Mouse (Mus musculus): ENCODE data around the gene Ilkap. TPM values are rescaled to one million over a fixed set of nuclear protein-coding genes. Genes with fewer than 3 reads are reported as not detected.

The Ilkap gene
- polyA plus RNA-seq, 1 experiment from 2014 or later = 190 TPM

DNA sequence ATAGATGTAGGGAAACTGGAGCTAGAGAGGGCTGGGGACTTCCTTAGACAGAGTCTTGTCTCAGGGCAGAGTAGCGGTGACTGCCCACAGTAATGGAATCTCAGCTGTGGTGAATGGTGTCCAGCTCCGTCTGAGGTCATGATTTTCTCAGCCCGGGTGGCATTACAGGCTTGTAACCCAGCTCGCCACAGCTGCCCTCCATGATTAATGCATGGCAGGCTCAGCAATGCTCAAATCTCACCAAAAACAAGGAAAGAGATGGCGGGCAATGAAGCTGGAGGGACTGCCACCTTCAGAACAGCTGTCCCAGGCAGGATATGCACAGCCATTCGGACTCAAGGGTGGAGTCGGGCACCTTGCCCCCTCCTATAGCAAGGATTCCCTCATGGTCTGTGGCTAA, 61.3 kb downstream of the Ilkap start:
- H3K27me3 ChIP-seq (ENCODE audit: low read depth, poor library complexity, severe bottlenecking) = peaks cover 50% of the 10 kb centered on the region

GRCm38 (mm10) chr1:91333582-91333981, 65.0 kb downstream of the Ilkap start:
- Histone ChIP-seq H3K27ac (no peak overlapping the region), H3K27me3 (ENCODE audit: low read depth, poor library complexity, severe bottlenecking) (0 out of 2 replicates have a peak, but pooled peaks cover 19% of the 10 kb centered on the region), H3K4me3 (no peak overlapping the region), H3K4me1 (peaks cover 11% of the 10 kb centered on the region), H3K9me3 (replicated peaks) (no peaks in the 10 kb centered on the region), H3K36me3 (no peaks in the 10 kb centered on the region)
- no peak for DNase-seq (ENCODE audit: low spot score)

More for the DNA sequence above, 61.3 kb downstream of the Ilkap start:
- Histone ChIP-seq H3K4me1 (peaks cover 10% of the 10 kb centered on the region), H3K27ac (no peak overlapping the region), H3K36me3 (no peaks in the 10 kb centered on the region), H3K9me3 (replicated peaks) (no peaks in the 10 kb centered on the region), H3K4me3 (no peak overlapping the region)
- no peak for DNase-seq (ENCODE audit: low spot score)
- WGBS = 88% methylated on average over 7 of the region's 7 CpGs

- 0 out of 2 replicates have a peak, but pooled peaks cover 8% of the 10 kb centered on the region for H3K27me3 ChIP-seq (ENCODE audit: low read depth, poor library complexity, severe bottlenecking)
- no peak overlapping the region for H3K4me3 ChIP-seq
- no peak overlapping the region; the same call in 1 of the 2 replicates for H3K27ac ChIP-seq
- WGBS = 65% methylated on average over 4 of the region's 4 CpGs
- H3K9me3 ChIP-seq (replicated peaks) = no peaks in the 10 kb centered on the region
- H3K36me3 ChIP-seq = no peaks in the 10 kb centered on the region
- DNase-seq (ENCODE audit: low spot score) = no peak
- H3K4me1 ChIP-seq = peaks cover 5% of the 10 kb centered on the region
Observed at GRCm38 (mm10) chr1:91332102-91332501, 66.5 kb downstream of the Ilkap start.

DNA sequence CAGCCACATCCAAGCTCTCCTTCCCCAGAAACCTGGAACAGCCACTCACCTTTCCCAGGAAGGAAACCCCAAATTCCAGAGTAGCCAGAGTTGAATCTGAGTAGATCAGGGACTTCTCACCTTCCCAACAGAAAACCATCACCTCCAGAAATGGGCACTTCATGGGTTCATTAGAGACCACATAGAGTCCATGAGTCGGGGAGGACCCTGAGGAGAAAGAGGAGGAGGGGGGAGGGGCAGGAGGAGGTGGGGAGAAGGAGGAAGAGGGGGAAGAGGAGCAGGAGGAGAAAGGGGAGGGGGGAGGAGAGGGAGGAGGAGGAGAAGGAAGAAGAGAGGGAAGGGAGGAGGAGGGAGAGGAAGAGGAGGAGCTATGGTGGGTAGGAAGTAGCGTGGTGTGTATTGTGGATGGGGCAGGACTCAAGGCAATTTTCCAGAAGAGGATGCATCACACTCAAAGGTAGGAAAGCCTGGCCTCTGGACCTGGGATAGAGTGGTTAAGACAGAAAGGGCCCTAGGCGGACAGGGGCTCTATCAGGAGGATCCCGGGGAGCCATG, 73.0 kb downstream of the Ilkap start:
- 81% methylated on average over 4 of the region's 4 CpGs for WGBS

GRCm38 (mm10) chr1:91324646-91325045, 74.0 kb downstream of the Ilkap start:
- H3K27me3 ChIP-seq (ENCODE audit: low read depth, poor library complexity, severe bottlenecking) = no peaks in the 10 kb centered on the region
- 68% methylated on average over 2 of the region's 2 CpGs for WGBS
- H3K9me3 ChIP-seq (replicated peaks) = no peaks in the 10 kb centered on the region
- DNase-seq (ENCODE audit: low spot score) = no peak
- no peak overlapping the region for H3K4me3 ChIP-seq
- H3K27ac ChIP-seq = 0 out of 2 replicates have a peak overlapping the region, but pooled peaks have one; percentile 7
- H3K4me1 ChIP-seq = peaks cover 13% of the 10 kb centered on the region
- H3K36me3 ChIP-seq = no peaks in the 10 kb centered on the region

More for the DNA sequence above, 73.0 kb downstream of the Ilkap start:
- Histone ChIP-seq H3K4me3 (no peak overlapping the region), H3K9me3 (replicated peaks) (no peaks in the 10 kb centered on the region), H3K36me3 (no peaks in the 10 kb centered on the region), H3K4me1 (peaks cover 13% of the 10 kb centered on the region), H3K27ac (no peak overlapping the region), H3K27me3 (ENCODE audit: low read depth, poor library complexity, severe bottlenecking) (no peaks in the 10 kb centered on the region)
- DNase-seq (ENCODE audit: low spot score) = no peak

Other genes starting within 250 kb of the Ilkap start
- 0.16 and 0.23 TPM in 2 replicates for gene Ramp1, start 219.0 kb downstream of the Ilkap start, polyA plus RNA-seq (2016; fragmentation: Nextera tagmentation; extraction: Ambion mirVana)
- gene Ube2f, start 148.5 kb downstream of the Ilkap start, polyA plus RNA-seq (2016; fragmentation: Nextera tagmentation; extraction: Ambion mirVana) = 84.5 and 96.4 TPM in 2 replicates
- gene Scly, start 100.5 kb downstream of the Ilkap start, polyA plus RNA-seq (2016; fragmentation: Nextera tagmentation; extraction: Ambion mirVana) = 13.4 and 14.1 TPM in 2 replicates
- gene Espnl, start 76.7 kb downstream of the Ilkap start, polyA plus RNA-seq (2016; fragmentation: Nextera tagmentation; extraction: Ambion mirVana) = not detected in 2 replicates
- 0.09 TPM in 1 of 2 replicates, not detected in the other for gene Klhl30, start 47.8 kb downstream of the Ilkap start, polyA plus RNA-seq (2016; fragmentation: Nextera tagmentation; extraction: Ambion mirVana)
- gene Erfe, start 32.4 kb downstream of the Ilkap start, polyA plus RNA-seq (2016; fragmentation: Nextera tagmentation; extraction: Ambion mirVana) = 1.4 and 1.8 TPM in 2 replicates
- 86.2 and 111 TPM in 2 replicates for gene Hes6, start 15.2 kb upstream of the Ilkap start, polyA plus RNA-seq (2016; fragmentation: Nextera tagmentation; extraction: Ambion mirVana)
- gene Per2, start 60.5 kb upstream of the Ilkap start, polyA plus RNA-seq (2016; fragmentation: Nextera tagmentation; extraction: Ambion mirVana) = 1.8 and 2.4 TPM in 2 replicates
- gene Traf3ip1, start 95.8 kb upstream of the Ilkap start, polyA plus RNA-seq (2016; fragmentation: Nextera tagmentation; extraction: Ambion mirVana) = 12.5 and 12.9 TPM in 2 replicates
- 6.2 and 6.5 TPM in 2 replicates for gene Asb1, start 141.7 kb upstream of the Ilkap start, polyA plus RNA-seq (2016; fragmentation: Nextera tagmentation; extraction: Ambion mirVana)